Comparison of ENCODE assay signal across 11 mouse cellular contexts in the genomic region with DNA sequence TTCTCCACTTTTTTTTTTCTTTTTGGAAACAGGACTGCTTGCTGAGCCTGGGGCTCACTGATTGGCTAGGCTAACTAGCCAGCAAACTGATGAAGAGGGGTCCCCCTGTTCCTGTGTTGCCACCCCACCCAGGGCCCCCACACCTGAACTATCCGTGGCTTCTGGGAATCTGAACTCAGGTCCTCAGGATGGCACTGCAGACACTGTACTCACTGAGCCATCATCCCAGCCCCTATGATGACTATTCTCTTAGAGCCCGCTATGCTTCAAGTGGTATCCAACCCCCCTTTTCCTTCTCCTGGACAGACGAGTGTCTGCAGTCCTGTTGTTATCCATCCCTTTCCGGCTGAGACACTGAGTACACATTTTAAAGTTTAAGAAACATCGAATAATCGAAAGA.
DNase-seq lines count a peak whose midpoint lies in the region; ATAC-seq and TF ChIP-seq lines count a peak whose summit lies in the region.
"Had no signal": no experiment of that assay in that cellular context is flagged by ENCODE, and none has a peak within 500 bp of the region (broad histone marks: within the 10 kb centered on the region; RNA-seq: fewer than 3 reads in every experiment).

No protein-coding gene starts in this region.

- H3ac ChIP-seq in myocyte (ENCODE audit: control insufficient read depth, insufficient read length): no peak overlapping the region

- 0 out of 2 replicates have a peak overlapping the region, but pooled peaks have one; percentile 16 for H3K27ac ChIP-seq in gastrocnemius, adult 2 months
- H3K27ac ChIP-seq in intestine, embryonic 14.5 days (ENCODE audit: low read depth): peak overlapping the region; percentile 45
- no peak overlapping the region for H3K27ac ChIP-seq in intestine, postnatal 0 days (ENCODE audit: low read depth, low read length)
- peak overlapping the region; percentile 88 for H3K27ac ChIP-seq in heart, embryonic 16.5 days (ENCODE audit: low read length)
- H3K27ac ChIP-seq: neural tube, embryonic 15.5 days had no signal

- no peaks in the 10 kb centered on the region for H3K27me3 ChIP-seq in intestine, embryonic 14.5 days (replicated peaks; ENCODE audit: control insufficient read depth, insufficient read depth, low read length)
- H3K27me3 ChIP-seq in intestine, postnatal 0 days (replicated peaks; ENCODE audit: control insufficient read depth, insufficient read depth, low read length): no peaks in the 10 kb centered on the region
- no peaks in the 10 kb centered on the region for H3K27me3 ChIP-seq in heart, embryonic 16.5 days (ENCODE audit: control insufficient read depth, insufficient read depth, low read length)
- no peaks in the 10 kb centered on the region for H3K27me3 ChIP-seq in myocyte (ENCODE audit: control insufficient read depth, insufficient read depth, insufficient read length)
- H3K27me3 ChIP-seq: neural tube, embryonic 15.5 days had no signal

- H3K4me1 ChIP-seq in intestine, embryonic 14.5 days (replicated peaks; ENCODE audit: control insufficient read depth, insufficient read depth, low read length): peaks cover 26% of the 10 kb centered on the region
- 0 out of 2 replicates have a peak, but pooled peaks cover 2% of the 10 kb centered on the region for H3K4me1 ChIP-seq in intestine, postnatal 0 days (replicated peaks; ENCODE audit: control insufficient read depth, insufficient read depth, low read length)
- peaks cover 41% of the 10 kb centered on the region for H3K4me1 ChIP-seq in heart, embryonic 16.5 days (ENCODE audit: control insufficient read depth, insufficient read depth, low read length)
- H3K4me1 ChIP-seq: megakaryocyte, embryonic 14.5 days had no signal

- WGBS in intestine, embryonic 14.5 days: 53% methylated on average over 6 of the region's 6 CpGs
- 66% methylated on average over 6 of the region's 6 CpGs for WGBS in intestine, postnatal 0 days
- 52% methylated on average over 6 of the region's 6 CpGs for WGBS in heart, embryonic 16.5 days

- TF ChIP-seq CTCF in gastrocnemius, adult 2 months (IDR thresholded peaks at IDR 0.05): no peak
- TF ChIP-seq CTCF in intestine, postnatal 0 days (IDR thresholded peaks at IDR 0.05; ENCODE audit: low read depth): no peak

- no peak for DNase-seq in gastrocnemius, adult 2 months
- no peak for DNase-seq in gastrocnemius, postnatal 25 days
- no peak for DNase-seq in intestine, embryonic 14.5 days (ENCODE audit: low spot score)
- DNase-seq in right cerebral cortex, postnatal 36 days (ENCODE audit: low spot score in 2 of 2): no peak
- no peak for DNase-seq in ovary, postnatal 14 days (ENCODE audit: low spot score)
- DNase-seq: cerebellum, adult 2 months had no signal

- H3K4me3 ChIP-seq in gastrocnemius, adult 2 months: peak overlapping the region; percentile 10; the same call in 1 of the 2 replicates
- H3K4me3 ChIP-seq in intestine, embryonic 14.5 days (ENCODE audit: low read depth, low read length): no peak overlapping the region
- H3K4me3 ChIP-seq in intestine, postnatal 0 days (ENCODE audit: low read depth, low read length): no peak overlapping the region
- H3K4me3 ChIP-seq in heart, embryonic 16.5 days (ENCODE audit: low read length): no peak overlapping the region
- no peak overlapping the region for H3K4me3 ChIP-seq in myocyte
- H3K4me3 ChIP-seq: megakaryocyte, embryonic 14.5 days; neural tube, embryonic 15.5 days had no signal

- H3K9me3 ChIP-seq in intestine, embryonic 14.5 days (ENCODE audit: control insufficient read depth, low read length): no peaks in the 10 kb centered on the region
- no peaks in the 10 kb centered on the region for H3K9me3 ChIP-seq in intestine, postnatal 0 days (ENCODE audit: control insufficient read depth)
- H3K9me3 ChIP-seq in heart, embryonic 16.5 days (replicated peaks; ENCODE audit: control insufficient read depth, low read length): no peaks in the 10 kb centered on the region
- H3K9me3 ChIP-seq: megakaryocyte, embryonic 14.5 days; neural tube, embryonic 15.5 days had no signal

- H3K79me2 ChIP-seq in myocyte (ENCODE audit: control insufficient read depth, insufficient read depth): no peaks in the 10 kb centered on the region

- TF ChIP-seq POLR2A in myocyte (IDR thresholded peaks at IDR 0.05; ENCODE audit: insufficient read length, low read depth): no peak

- H3K9ac ChIP-seq in intestine, embryonic 14.5 days (ENCODE audit: low read length): no peak overlapping the region
- H3K9ac ChIP-seq in intestine, postnatal 0 days (ENCODE audit: low read depth, low read length): no peak overlapping the region
- H3K9ac ChIP-seq in heart, embryonic 16.5 days (ENCODE audit: low read length): peak overlapping the region; percentile 47; the same call in 1 of the 2 replicates
- H3K9ac ChIP-seq: neural tube, embryonic 15.5 days had no signal

- intact Hi-C loops in gastrocnemius, adult 2 months (cut with DNase I): no loop called here

- ATAC-seq in intestine, embryonic 14.5 days (replicated peaks; ENCODE audit: low FRiP score, low TSS enrichment, low read depth): 0 out of 2 replicates have a peak, but pooled peaks have one; percentile 36
- no peak for ATAC-seq in intestine, postnatal 0 days
- no peak for ATAC-seq in heart, embryonic 16.5 days (replicated peaks; ENCODE audit: extremely low read depth, insufficient read depth, low FRiP score)

- H3K4me2 ChIP-seq in intestine, embryonic 14.5 days (ENCODE audit: low read length): no peak overlapping the region
- H3K4me2 ChIP-seq in intestine, postnatal 0 days (replicated peaks; ENCODE audit: low read depth): no peak overlapping the region
- peak overlapping the region; percentile 8; the same call in 1 of the 2 replicates for H3K4me2 ChIP-seq in heart, embryonic 16.5 days (ENCODE audit: low read depth, low read length)
- peak overlapping the region; percentile 72 for H3K4me2 ChIP-seq in myocyte (ENCODE audit: low read depth)
- H3K4me2 ChIP-seq: neural tube, embryonic 15.5 days had no signal

- H3K36me3 ChIP-seq in intestine, embryonic 14.5 days (ENCODE audit: control insufficient read depth, insufficient read depth, low read length): no peaks in the 10 kb centered on the region
- no peaks in the 10 kb centered on the region for H3K36me3 ChIP-seq in intestine, postnatal 0 days (ENCODE audit: control insufficient read depth, insufficient read depth)
- no peaks in the 10 kb centered on the region for H3K36me3 ChIP-seq in heart, embryonic 16.5 days (ENCODE audit: control insufficient read depth, insufficient read depth)
- H3K36me3 ChIP-seq in myocyte (ENCODE audit: control insufficient read depth, insufficient read depth): no peaks in the 10 kb centered on the region
- H3K36me3 ChIP-seq: neural tube, embryonic 15.5 days had no signal

TF ChIP-seq in myocyte, 11 proteins besides CTCF, POLR2A, EP300 and RAD21:
- TF ChIP-seq TCF12 (IDR thresholded peaks at IDR 0.05; ENCODE audit: insufficient read depth, poor library complexity, severe bottlenecking) (no peak), USF1 (IDR thresholded peaks at IDR 0.05; ENCODE audit: low read depth) (no peak)
TF ChIP-seq in myocyte: peak in this region for 0.

Comparison
In these comparisons a context has a peak if more than half of its experiments do, and no peak if none do; other contexts are left out.
1. H3K4me2 ChIP-seq: peak in heart, embryonic 16.5 days (single experiment) and myocyte (single experiment); none in intestine, embryonic 14.5 days (single experiment) and intestine, postnatal 0 days (single experiment).